Mouse (Mus musculus) thymus, postnatal 0 days (tissue): ENCODE data around the gene Mycn. TPM values are rescaled to one million over a fixed set of nuclear protein-coding genes. Genes with fewer than 3 reads are reported as not detected.

ENCODE experiments used
- DNase-seq: peaks from one replicate; pipeline ENCODE4 v3.0.0-alpha.2; 2015; ENCODE audit warnings: low spot score
- polyA plus RNA-seq: library from polyadenylated mRNA; unstranded; fragments of >200 nt; fragmentation: Nextera tagmentation; extraction: Ambion mirVana; gene quantifications from 2 replicates; pipeline ENCODE4 v1.2.1, GENCODE M21; 2015

Gene Mycn
- polyA plus RNA-seq, 1 experiment from 2014 or later = 10.4 TPM

DNA sequence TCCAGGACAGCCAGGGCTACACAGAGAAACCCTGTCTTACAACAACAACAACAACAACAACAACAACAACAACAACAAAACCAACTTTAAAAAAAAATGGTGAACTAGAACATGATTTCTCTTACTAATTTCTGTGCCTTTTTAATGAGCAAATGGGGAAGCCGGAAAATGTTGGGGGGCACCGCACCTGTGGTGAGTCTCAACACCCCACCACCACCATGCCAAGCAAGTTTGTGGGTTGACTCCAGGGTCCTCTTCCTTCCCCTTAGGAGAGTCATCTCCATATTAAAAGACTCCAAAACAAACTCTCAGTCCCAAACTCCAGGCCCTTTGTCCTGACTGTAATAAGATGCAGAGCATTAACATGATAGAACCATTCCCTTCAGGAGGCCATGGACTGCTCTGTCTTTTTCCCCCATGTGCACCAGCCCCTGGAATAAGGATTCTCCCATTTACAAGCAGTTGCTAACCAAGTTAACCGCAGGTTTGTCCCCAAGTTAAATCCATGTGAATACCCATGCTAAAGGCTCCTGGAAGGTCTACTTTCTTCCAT lies 14.7 kb downstream of the Mycn start:
- no peak for DNase-seq

DNA sequence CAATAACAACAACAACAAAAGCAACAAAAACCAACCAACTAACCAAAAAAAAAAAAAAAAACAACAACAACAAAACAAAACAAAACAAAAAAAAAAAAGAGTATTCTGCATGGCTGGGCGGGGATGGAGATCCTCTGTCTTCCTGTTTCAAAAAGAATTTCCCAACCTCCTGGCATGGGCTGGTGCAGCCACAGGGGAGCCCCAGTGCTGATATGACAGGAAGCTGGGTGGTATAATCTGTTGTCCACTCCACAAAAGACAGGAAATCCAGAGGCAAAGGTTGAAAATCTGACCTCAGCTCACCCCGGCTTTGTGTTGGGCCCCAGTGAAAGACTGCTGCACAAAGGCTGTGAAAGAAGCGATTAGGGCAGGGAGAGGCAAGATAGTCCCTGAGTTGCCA lies 17.3 kb downstream of the Mycn start:
- no peak for DNase-seq

DNA sequence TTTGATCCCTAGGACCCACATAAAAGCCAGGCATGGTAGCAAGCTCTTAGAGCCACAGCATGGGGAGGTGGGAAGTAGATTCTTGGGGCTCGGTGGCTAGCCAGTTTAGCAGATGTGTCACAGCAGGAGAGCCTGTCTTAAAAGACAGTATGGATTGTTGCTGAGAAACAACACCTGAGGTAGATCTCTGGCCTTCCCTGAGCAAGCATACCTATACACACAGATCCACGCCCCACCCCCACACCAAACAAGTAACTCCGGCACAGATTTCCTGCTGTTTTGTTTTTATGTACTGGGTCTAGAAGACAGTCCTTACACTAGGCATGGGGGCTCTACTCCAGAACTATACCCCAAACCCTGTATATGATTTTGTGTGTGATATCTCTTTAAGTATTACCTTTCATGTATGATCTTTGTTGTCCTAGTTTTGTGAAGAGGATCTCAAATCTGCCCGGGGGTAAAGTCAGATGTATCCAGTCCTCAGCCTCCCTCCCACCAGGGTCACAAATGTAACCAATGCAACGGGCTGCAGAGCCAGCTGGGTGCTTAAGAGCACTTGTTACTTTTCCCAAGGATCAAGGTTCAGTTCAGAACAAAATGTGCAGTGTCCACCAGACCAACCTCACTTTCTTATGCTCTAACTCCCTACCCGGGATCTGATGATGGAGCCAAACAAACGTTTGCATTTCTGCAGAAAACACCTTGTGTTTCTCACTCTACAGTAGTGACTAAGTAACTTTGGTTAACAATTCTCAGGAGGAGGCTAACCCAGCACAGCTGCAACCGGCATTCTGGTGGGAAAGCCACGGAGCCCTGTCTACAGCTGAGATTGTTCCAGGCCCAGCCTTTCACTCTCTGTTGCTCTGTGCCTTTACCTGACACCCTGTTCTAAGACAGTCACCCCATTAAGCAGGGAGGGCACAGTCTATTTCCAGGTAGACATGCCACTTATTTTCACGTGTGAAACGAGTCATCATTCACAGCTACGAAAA lies 21.3 kb downstream of the Mycn start:
- DNase-seq = no peak

DNA sequence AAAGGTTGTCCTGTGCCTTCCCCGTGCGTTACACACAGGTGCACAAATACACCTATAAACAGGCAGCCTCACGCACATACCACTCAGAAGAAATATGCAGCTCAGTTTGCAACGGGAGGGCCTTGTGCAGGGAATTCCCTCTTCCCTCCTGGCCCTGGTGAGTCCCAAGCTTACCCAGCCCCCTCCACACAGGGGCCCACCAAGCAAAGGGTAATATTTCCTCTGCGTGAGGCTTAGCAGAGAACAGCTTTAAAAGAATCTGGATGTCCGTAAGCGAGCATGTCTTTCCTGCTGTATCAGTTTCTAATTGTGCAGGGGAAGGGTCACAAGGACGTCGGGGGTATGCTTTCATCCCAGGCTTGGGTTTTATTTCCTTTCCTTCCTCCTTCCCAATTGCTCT lies 25.4 kb downstream of the Mycn start:
- DNase-seq = no peak

DNA sequence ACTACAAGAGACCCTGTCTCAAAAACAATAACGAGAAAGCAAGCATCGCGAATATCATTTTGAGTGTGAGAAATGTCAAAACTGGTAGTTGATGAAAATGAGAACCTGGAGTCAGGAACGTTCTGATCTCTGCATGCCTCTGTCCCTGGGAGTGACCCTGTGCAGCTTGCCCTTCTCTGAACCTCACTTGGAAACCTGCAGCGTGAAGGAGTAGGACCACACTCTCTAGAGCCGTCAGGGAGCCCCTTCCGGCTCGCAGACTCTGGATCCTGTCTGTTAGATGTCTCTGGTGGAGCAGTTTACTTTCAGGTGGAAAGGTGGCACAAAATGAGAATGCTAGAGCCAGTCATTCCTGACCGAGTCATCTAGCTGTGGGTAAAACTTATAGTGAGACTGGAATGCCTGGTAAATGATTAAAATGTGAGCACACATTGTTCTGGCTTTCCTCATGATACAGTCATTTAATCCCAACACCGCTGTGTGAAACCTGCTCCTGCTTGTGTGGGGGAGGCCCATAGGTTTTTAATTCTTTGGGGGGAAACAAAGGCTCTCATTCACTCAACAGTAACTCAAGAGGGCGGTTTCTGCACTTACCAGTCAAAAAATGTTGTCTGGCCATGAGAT lies 31.2 kb downstream of the Mycn start:
- DNase-seq = no peak

DNA sequence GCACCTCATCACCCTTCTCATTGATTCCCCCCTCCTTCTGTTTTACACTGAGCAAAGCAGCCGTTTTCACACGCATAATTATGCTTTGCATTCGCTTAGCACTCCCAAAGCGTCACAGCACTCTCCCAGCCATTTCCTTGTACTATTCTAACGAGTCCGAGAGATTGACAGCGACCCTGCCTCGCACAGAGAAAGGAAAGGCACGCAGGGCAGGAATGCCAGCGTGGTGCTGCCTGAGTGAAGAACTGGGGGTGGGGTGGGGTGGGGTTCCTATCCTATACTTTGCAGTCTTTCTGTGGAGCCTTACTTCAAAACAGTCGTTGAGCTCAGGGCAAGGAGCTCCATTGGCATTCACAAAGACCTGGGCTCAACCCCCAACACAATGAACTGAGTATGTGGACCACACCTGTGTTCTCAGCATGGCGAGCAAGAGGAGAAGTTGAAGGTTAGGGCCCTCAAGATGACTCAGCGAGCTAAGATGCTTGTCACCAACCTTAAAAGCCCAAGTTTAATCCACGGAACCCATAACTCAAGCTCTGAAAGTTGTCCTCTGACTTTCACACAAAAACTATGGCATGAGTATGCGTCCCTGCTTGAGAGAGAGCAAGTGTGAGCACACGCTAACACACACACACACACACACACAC lies 32.0 kb downstream of the Mycn start:
- DNase-seq = no peak

GRCm38 (mm10) chr12:12906771-12907170 lies 34.9 kb downstream of the Mycn start:
- DNase-seq = no peak

GRCm38 (mm10) chr12:12906321-12906720 lies 35.4 kb downstream of the Mycn start:
- DNase-seq = no peak

DNA sequence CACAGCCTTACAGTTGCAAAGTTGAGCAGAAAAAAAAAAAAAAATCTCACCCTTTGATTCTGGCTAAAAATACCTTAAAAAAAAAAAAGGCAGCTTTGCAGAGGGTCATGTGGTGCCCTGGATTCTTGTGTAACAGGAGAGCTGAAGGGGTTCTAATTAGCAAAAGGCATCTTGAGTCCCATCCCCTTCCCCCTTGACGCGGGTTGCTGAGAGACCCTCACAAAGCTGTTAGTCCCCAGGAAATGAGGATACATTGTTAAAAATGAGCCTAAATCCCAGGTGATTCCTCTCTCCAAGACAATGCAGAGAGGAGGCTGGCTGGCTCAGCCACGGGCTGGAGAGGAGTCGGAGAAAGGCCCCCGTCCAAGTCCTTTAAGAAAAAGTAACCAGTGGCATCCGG lies 36.6 kb downstream of the Mycn start:
- DNase-seq = no peak

DNA sequence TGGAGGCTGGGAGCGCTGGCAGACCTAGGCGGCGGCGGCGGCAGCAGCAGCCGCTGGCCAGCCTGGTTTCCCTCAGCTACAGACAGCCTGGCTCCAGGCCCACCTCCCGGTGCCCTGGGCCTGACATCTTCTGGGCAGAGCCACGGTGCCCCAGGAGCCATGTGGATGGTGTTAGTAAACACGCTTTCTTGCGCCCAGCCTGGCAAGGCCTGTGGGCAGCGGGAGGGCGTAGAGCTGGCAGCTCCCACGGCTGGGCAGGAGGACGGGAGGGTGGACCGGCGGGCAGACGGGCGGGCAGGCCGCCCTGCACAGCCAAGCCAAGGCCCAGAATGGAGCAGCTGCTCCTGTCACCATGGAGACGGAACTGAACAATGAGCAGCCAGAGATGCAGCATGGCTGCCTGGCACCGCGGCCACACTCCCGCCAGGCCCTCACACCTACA lies 37.2 kb downstream of the Mycn start:
- no peak for DNase-seq

GRCm38 (mm10) chr12:12904086-12904485 lies 37.6 kb downstream of the Mycn start:
- DNase-seq = no peak

- DNase-seq = no peak
These were observed 39.3 kb downstream of the Mycn start for GRCm38 (mm10) chr12:12902403-12902802.

DNA sequence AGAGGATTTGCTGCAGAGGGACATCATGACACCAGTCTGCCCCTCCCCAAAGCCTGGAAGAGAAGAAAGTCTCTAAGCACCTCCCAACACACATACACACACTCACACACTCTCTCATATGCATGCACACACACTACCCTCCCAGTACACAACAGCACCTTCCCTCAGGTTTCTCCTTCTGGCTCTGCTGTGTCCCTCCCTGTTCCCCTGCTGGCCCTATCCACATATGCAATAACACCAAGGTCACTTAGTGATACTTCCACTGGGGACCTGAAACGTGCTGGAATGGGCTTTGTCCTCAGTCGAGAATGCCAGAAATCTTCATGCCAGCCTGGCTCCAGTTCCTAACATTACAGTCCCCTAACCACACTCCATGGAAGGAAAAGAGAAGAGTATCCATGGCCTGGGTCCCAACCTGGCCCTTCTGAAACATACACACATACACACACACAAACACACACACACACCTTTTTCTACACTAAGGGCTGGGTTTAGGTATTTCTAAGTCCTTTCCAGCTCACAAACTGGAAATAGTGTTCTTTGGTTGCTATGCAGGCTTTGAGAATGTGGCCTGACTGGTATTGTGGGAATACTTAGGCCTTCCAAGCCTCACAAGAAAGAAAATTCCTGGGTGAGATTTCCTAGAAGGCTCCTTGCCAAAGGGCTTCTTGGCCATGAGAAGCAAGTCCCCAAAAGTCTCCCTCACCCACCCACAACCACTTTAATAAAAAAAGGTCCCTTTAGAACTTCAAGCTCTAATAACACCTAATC lies 43.2 kb downstream of the Mycn start:
- DNase-seq = no peak

DNA sequence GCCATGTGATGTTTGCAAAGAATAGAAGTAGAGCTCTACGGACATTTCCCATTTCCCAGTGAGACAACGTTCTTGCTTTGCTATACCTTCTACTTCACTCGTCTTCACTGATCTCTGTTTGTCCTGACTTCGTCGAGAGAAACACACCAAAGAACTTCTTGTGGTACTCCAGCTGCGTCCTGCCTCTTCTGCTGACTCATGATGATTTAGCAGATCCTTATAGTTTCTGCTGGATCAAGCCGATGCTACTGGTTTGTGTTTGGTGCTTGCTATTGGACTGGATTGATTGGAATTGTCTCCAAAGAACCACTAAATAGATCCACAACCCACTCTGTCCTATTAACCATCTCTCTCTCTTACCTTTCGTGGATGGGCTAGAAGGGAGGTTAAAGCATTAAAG lies 47.7 kb downstream of the Mycn start:
- no peak for DNase-seq

DNA sequence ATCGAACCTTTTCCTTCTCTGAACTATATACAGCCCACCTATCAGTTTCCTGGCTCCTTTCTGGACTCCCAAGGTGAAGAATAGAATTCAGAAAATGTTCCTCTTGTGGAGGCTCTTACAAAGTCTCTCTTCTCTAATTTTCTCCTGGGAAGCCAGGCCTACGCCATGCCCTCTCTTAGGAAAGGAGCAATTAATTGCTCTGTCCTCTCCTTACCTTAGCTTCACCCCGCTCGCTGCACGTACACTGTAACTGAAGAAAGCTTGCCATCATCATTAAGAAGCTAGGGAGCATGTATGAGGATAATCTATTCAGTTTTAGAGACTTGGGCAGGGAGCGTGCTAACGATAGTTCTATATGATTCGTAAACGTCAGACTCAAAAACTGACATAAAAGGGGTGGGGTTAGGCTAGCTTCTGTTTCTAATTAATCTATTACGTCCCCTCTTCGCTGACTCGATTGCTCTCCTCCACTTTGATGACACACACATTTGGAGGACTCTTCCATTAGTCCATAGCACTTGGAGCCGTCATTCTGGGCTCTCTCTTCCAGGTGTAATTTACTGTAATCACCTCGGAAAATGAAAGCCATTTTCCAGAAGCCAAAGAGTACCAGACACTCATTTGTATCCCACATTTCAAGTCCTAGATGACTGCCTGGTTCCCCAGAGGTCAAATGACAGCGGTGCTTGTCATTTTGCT lies 55.4 kb downstream of the Mycn start:
- no peak for DNase-seq
